Mouse (Mus musculus) heart, embryonic 11.5 days (tissue): ENCODE results near the gene Mpp1. TPM values are rescaled to one million over a fixed set of nuclear protein-coding genes. Genes with fewer than 3 reads are reported as not detected.

Experiments
- ATAC-seq: fragments of 200-750 bp; cut with Nextera tagmentation; replicated peaks from 2 replicates; pipeline ENCODE4 v1.8.0; 2017; ENCODE audit warnings: moderate library complexity; ENCODE audit not compliant: insufficient number of reproducible peaks, low FRiP score, low TSS enrichment
- H3K27ac ChIP-seq: fragments of 300-500 bp; sonication (generic); 2 replicates; pipeline ENCODE4 v1.5.1; 2014; ENCODE audit warnings: mild to moderate bottlenecking, low read depth, low read length
- H3K27me3 ChIP-seq: fragments of 300-500 bp; sonication (generic); 2 replicates; pipeline ENCODE4 v1.6.1; 2014; ENCODE audit warnings: mild to moderate bottlenecking, low read length, mixed read lengths; ENCODE audit not compliant: control insufficient read depth, insufficient read depth
- H3K36me3 ChIP-seq: fragments of 300-500 bp; sonication (generic); 2 replicates; pipeline ENCODE4 v1.6.1; 2014; ENCODE audit warnings: mild to moderate bottlenecking, low read length, moderate library complexity, mixed read lengths; ENCODE audit not compliant: control insufficient read depth, insufficient read depth
- H3K4me1 ChIP-seq: fragments of 300-500 bp; sonication (generic); 2 replicates; pipeline ENCODE4 v1.6.1; 2014; ENCODE audit warnings: low read length; ENCODE audit not compliant: control insufficient read depth, insufficient read depth
- H3K4me2 ChIP-seq: fragments of 300-500 bp; sonication (generic); 2 replicates; pipeline ENCODE4 v1.6.1; 2014; ENCODE audit warnings: mild to moderate bottlenecking, moderate library complexity
- H3K4me3 ChIP-seq: fragments of 300-500 bp; sonication (generic); 2 replicates; pipeline ENCODE4 v1.5.1; 2014; ENCODE audit warnings: low read depth, low read length
- H3K9ac ChIP-seq: fragments of 300-500 bp; sonication (generic); 2 replicates; pipeline ENCODE4 v1.6.1; 2014; ENCODE audit warnings: mild to moderate bottlenecking, low read depth, low read length, moderate library complexity
- H3K9me3 ChIP-seq: fragments of 300-500 bp; sonication (generic); replicated peaks from 2 replicates; pipeline ENCODE4 v1.6.1; 2016; ENCODE audit warnings: low read length; ENCODE audit not compliant: control insufficient read depth
- WGBS: fragments of 180-500 bp; shearing (Covaris S2); extraction: QIAGEN DNeasy Blood & Tissue Kit; methylation state at CpG from one replicate; pipeline ENCODE4 v1.1.7; 2014; ENCODE audit not compliant: insufficient replicate concordance; 5-methylcytosine and 5-hydroxymethylcytosine counted together
- polyA plus RNA-seq: library from polyadenylated mRNA; unstranded; fragments of >200 nt; fragmentation: Nextera tagmentation; extraction: Ambion mirVana; gene quantifications from 2 replicates; pipeline ENCODE4 v1.2.1, GENCODE M21; 2014

The Mpp1 gene
- polyA plus RNA-seq, 1 experiment from 2014 or later, result 22.3 TPM

DNA sequence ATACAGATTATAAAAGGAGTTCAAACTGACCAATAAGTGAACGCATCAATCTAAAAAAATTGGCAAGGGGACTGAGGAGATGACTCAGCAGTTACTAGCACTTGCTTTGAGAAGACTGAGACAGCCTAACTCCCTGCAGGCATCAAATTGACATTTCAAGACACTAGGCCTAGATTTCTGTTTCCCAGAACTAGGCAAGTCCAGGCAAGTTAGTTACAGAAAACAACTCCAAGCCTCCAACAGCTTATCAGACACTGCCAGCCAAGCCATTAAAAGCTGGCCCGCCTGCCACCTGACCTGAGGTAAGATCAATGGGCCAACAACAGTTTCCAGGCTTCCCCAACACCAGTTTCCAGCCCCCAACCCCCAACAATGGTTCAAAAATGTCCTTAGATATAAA lies 6.9 kb upstream of the Mpp1 start:
- no peaks in the 10 kb centered on the region for H3K36me3 ChIP-seq
- H3K9ac ChIP-seq, result no peak overlapping the region
- H3K4me2 ChIP-seq, result no peak overlapping the region
- no peaks in the 10 kb centered on the region for H3K4me1 ChIP-seq
- 79% methylated on average over 2 of the region's 2 CpGs for WGBS
- H3K4me3 ChIP-seq, result no peak overlapping the region
- no peaks in the 10 kb centered on the region for H3K27me3 ChIP-seq
- H3K27ac ChIP-seq, result no peak overlapping the region
- no peaks in the 10 kb centered on the region for H3K9me3 ChIP-seq
- no peak for ATAC-seq

DNA sequence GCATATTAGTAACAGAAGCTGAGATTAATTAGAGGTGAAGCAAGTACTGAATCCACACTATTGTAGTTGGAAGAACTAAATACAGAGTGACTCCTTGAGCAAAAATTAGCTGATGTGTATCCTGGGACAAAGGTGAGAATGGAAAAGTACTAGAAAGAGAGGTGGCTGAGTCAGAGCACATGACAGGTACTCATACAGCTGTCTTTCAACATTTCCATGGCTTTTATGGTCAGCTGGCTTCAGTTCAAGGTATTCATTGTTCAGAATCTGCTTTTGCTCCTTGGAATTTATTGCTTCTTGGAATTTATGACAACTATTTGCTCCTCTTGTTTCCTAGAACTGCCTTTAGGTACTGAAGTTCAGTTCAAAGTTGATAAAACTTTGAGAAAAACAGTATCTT lies 6.1 kb upstream of the Mpp1 start:
- H3K27me3 ChIP-seq, result no peaks in the 10 kb centered on the region
- no peak for ATAC-seq
- no peak overlapping the region for H3K4me2 ChIP-seq
- H3K9ac ChIP-seq, result no peak overlapping the region
- H3K4me1 ChIP-seq, result no peaks in the 10 kb centered on the region
- no peaks in the 10 kb centered on the region for H3K9me3 ChIP-seq
- no peak overlapping the region for H3K27ac ChIP-seq
- H3K36me3 ChIP-seq, result no peaks in the 10 kb centered on the region
- H3K4me3 ChIP-seq, result no peak overlapping the region

DNA sequence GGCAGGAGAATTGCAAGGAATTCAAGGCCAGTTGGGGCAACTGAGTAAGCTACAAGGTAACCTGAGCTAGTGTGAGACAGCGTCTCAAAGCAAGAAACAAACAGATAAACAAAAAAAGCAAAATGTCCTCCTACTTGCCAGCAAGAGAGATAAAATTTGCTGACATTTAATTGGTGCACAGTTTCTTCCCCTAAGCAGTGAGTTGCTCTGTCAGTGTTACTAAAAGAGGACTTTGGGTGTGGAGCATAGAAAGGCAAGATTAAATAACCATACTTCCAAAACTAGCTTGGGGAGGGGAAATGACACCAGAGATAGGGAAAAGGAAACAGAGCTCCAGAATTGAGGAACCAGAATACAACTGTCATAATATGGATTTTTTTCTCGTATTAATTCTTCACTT lies 1.3 kb downstream of the Mpp1 start:
- Histone ChIP-seq H3K9ac (no peak overlapping the region), H3K4me2 (no peak overlapping the region), H3K4me3 (no peak overlapping the region), H3K27me3 (no peaks in the 10 kb centered on the region), H3K9me3 (no peaks in the 10 kb centered on the region), H3K36me3 (no peaks in the 10 kb centered on the region), H3K4me1 (no peaks in the 10 kb centered on the region), H3K27ac (no peak overlapping the region)
- no peak for ATAC-seq
- WGBS, result 58% methylated on average over 2 of the region's 2 CpGs

DNA sequence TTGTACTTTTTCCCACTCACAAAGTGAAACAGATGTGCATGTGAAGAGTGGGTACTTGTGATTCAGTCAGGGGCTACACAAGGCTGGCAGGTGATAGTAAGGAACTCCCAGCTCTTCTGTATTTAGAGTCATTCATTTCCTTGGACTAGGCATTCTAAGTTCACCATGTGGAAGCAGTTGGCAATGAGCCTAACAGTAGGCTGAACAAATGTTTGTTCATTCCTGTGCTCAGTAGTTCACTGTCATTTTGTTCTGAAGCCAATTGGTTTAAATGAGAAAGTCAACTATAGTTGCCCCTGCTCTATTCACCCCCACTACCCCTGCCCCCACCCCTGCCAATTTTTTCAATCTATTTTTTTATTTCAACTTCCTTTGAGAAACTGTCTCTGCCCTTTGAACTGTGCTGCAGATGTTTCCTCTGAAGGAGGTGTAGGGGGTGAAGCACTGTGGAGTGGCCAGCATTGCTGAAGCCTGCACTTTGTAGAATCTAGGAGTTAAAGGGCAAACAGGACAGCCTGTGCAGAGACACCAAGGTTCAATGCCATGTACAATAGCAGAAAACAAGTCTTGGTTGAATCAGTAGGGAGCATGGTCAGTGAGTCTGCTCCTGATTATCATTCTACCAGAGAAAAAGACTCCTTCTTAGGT lies 2.4 kb downstream of the Mpp1 start:
- no peaks in the 10 kb centered on the region for H3K9me3 ChIP-seq
- no peak overlapping the region for H3K4me3 ChIP-seq
- no peak for ATAC-seq
- H3K27me3 ChIP-seq, result no peaks in the 10 kb centered on the region
- H3K27ac ChIP-seq, result no peak overlapping the region
- no peak overlapping the region for H3K4me2 ChIP-seq
- H3K36me3 ChIP-seq, result no peaks in the 10 kb centered on the region
- no peak overlapping the region for H3K9ac ChIP-seq
- H3K4me1 ChIP-seq, result no peaks in the 10 kb centered on the region

DNA sequence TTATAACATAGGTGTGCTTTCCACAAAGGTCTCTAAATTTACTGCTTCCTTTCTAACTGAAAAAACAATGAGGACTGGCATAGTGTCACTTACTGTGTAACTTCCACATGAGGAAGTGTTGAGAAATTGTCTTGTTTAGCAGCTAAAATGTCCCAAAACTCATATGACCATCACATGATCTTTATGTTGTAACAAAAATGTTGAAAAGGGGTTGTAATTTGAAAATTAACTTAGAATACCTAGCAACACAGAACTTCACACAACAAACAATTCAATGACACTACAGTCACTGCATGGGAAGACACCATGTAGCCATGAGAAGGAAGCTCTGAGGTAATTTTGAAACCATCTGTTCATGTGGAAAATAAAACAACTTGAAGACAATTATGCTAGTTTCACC lies 3.9 kb downstream of the Mpp1 start:
- no peak overlapping the region for H3K27ac ChIP-seq
- no peaks in the 10 kb centered on the region for H3K9me3 ChIP-seq
- no peak overlapping the region for H3K4me2 ChIP-seq
- no peaks in the 10 kb centered on the region for H3K27me3 ChIP-seq
- H3K4me1 ChIP-seq, result no peaks in the 10 kb centered on the region
- no peaks in the 10 kb centered on the region for H3K36me3 ChIP-seq
- H3K4me3 ChIP-seq, result no peak overlapping the region
- ATAC-seq, result no peak
- H3K9ac ChIP-seq, result no peak overlapping the region

DNA sequence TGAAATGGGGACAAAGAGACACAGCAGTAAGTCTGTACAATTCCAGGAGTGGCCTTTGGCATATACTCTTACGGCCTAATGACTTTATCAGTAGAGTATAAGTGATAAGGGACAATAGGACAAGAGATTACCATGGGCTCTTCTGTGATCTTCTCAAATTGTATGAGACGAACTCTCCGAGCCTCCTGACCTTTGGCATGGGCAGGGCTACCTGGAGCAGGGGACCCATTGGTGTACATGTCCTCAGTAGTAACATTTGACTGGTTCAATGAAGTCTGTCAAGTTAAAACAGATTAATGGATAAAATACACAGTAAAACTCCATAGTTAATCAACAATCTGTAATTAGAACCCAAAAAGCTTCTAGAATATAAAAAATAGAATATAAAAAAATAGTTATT lies 5.2 kb downstream of the Mpp1 start:
- H3K36me3 ChIP-seq, result no peaks in the 10 kb centered on the region
- H3K27me3 ChIP-seq, result no peaks in the 10 kb centered on the region
- no peaks in the 10 kb centered on the region for H3K4me1 ChIP-seq
- 73% methylated on average over 3 of the region's 3 CpGs for WGBS
- H3K4me3 ChIP-seq, result no peak overlapping the region
- H3K9ac ChIP-seq, result no peak overlapping the region
- no peaks in the 10 kb centered on the region for H3K9me3 ChIP-seq
- ATAC-seq, result no peak
- H3K27ac ChIP-seq, result no peak overlapping the region
- no peak overlapping the region for H3K4me2 ChIP-seq

DNA sequence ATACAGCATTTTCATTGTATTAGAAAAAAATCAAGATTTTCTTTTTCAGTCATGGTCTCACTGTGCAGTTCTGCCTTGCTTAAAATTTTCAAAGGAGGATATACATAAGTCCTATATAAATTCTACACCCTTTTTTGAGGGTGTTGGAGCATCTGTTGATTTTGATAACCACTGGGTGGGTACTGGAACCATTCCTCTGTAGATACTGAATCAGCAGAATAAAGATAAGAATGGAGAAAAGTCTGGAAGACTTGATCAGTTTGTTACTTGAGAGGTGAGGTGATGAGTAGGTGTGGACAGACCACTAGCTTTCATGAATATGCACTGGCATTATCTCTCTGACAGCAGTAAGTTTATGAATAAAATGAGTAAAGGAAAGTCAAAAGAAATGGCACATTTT lies 15.3 kb downstream of the Mpp1 start:
- no peak overlapping the region for H3K4me3 ChIP-seq
- H3K4me2 ChIP-seq, result no peak overlapping the region
- no peak overlapping the region for H3K9ac ChIP-seq
- no peak for ATAC-seq
- no peaks in the 10 kb centered on the region for H3K9me3 ChIP-seq
- no peak overlapping the region for H3K27ac ChIP-seq
- H3K4me1 ChIP-seq, result no peaks in the 10 kb centered on the region
- H3K36me3 ChIP-seq, result no peaks in the 10 kb centered on the region
- no peaks in the 10 kb centered on the region for H3K27me3 ChIP-seq

DNA sequence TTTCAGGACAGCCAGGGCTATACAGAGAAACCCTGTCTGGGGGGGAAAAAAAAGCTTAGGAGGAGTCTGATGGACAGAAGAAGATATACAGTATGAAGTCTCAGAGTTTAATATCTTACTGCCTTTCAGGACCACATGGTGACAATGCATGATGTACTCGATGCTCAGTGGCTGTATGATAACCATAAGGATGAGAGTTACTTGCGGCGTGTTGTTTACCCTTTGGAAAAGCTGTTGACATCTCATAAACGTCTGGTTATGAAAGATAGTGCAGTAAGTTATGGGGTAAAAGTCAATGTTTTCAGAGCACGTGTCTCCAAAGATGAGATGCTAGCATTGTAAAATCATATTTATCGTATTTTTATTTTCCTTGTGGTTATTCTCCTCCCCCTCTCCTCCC lies 28.5 kb downstream of the Mpp1 start:
- Histone ChIP-seq H3K36me3 (peaks cover 11% of the 10 kb centered on the region), H3K9ac (no peak overlapping the region), H3K4me3 (no peak overlapping the region)

DNA sequence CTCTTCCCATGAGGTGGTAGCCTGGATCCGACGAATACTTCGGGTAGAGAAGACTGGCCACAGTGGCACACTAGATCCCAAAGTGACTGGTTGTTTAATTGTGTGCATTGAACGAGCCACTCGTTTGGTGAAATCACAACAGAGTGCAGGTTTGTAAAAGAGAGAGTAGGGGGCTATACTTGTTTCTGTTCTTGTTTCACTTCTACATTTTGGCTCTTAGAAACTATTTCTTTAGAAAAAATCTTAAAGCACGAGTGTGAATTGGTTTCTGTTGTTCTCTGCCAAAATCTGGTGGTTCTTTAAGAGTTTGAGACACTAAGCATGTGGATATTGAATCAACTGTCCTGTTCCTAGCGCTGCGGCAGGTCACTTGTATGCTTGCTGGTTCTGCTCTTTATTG lies 32.0 kb downstream of the Mpp1 start:
- 92% methylated on average over 8 of the region's 8 CpGs for WGBS
- no peak for ATAC-seq

More for the DNA sequence above, 28.5 kb downstream of the Mpp1 start:
- no peaks in the 10 kb centered on the region for H3K27me3 ChIP-seq
- H3K27ac ChIP-seq, result no peak overlapping the region
- WGBS, result 85% methylated on average over 6 of the region's 6 CpGs
- H3K4me2 ChIP-seq, result no peak overlapping the region
- H3K4me1 ChIP-seq, result no peaks in the 10 kb centered on the region
- H3K9me3 ChIP-seq, result no peaks in the 10 kb centered on the region
- ATAC-seq, result no peak

More for the DNA sequence above, 32.0 kb downstream of the Mpp1 start:
- Histone ChIP-seq H3K27me3 (no peaks in the 10 kb centered on the region), H3K4me3 (no peak overlapping the region), H3K27ac (no peak overlapping the region), H3K9me3 (no peaks in the 10 kb centered on the region), H3K36me3 (peaks cover 3% of the 10 kb centered on the region; the same call in 1 of the 2 replicates), H3K9ac (no peak overlapping the region), H3K4me1 (no peaks in the 10 kb centered on the region), H3K4me2 (no peak overlapping the region)
